Mouse (Mus musculus) CD4-positive, CD25-positive, alpha-beta regulatory T cell, adult 4 months (primary cell): ENCODE results near the gene Prpf40a. TPM values are rescaled to one million over a fixed set of nuclear protein-coding genes. Genes with fewer than 3 reads are reported as not detected.

Experiments
- ATAC-seq: one replicate; pipeline ENCODE4 v1.8.0; 2017
- polyA plus RNA-seq, 2 experiments: library from polyadenylated mRNA; unstranded; fragments of 100-300 nt; shearing (Covaris generic); gene quantifications; one replicate each; pipeline ENCODE4 v1.2.1; 2017

Gene Prpf40a
- polyA plus RNA-seq, 2 experiments from 2014 or later: 139 to 175 TPM

DNA sequence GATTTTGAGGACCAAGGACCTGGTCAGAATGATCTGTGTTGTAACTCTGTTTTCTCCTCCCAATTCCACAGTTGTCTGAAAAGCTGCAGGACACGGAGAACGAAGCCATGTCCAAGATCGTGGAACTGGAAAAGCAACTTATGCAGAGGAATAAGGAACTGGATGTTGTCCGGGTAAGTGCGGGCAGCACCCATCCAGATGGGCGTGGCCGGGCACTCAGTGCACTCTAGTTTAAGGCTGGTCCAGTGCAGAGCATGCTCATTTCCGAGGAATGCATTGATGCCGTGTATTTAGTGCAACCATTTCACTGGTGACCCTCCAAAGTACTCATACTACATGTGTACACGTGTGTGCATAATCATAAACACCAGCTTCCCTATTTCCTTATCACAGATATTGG lies 85.7 kb downstream of the Prpf40a start:
- no peak for ATAC-seq

DNA sequence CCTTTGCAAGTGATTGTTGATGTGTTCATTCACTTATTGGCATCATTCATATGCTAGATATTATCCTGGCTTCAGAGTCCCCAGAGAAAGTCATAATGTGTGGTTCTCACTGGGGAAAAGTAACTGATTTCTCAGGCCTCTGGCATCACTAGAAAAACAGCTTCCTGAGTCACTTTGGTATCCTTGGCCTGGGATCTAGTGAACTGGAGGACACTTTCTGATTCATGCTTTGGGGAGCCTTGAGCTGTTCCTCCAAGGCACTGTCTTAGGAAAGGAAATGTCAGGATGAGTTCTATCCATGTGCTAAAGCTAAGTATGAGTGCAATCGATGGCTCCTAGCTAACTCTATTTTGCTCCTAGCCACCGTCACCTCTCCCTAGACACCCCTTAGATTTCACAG lies 88.2 kb downstream of the Prpf40a start:
- ATAC-seq: no peak

DNA sequence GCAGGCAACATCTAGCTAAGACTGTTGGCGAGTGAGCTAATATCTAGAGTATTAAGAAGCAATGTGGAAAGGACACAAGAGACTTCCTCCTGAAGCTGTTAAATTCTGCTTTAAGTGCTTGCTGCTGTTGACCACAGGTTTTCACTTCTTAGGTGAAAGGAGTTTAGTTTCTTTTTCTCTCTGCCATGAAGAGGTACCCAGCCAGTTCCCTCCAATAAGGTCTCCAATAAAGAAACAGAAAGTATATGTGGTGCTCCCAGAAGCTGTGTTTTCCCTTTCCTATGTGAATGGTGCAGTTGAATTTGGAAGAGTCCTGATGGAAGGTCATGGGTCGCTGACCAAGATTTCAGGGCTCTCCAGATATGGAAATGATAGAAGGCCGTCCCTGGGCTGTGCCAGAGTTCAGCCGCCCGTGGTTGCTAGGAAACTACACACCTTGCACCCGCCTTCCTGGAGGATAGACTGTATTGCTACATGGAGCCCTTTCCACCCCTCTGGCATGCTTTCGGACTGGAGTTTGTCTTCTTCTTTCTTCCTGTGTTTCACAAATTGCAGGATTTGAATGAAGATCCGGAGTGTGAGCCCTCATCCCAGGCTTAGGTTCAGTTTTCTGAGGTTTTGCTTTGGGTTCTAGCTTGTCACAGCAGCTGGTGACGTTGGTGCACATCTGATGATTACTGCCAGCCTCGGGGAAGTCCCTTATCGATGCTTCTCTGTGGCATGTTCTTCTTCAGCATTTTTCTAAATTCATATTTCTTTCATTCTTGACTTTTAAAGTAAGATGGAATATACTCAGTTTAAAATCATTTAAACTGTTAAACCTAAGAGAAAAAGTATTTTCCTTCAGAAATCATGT lies 89.0 kb downstream of the Prpf40a start:
- ATAC-seq: peak; percentile 94

DNA sequence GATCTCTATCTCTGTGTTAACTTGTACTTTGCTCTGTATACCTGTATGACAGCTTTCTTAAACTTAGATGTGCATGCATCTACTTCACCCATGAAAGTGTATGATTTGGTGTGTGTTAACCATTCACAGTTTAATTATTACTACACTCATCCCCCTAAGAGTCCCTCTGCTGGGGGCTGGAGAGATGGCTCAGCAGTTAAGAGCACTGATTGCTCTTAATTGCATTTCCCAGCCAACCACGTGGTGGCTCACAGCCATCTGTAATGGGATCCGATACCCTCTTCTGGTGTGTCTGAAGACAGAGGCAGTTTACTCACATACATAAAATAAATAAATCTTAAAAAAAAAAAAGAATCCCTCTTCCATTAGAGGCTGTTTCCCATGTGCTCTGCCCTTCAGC lies 91.0 kb downstream of the Prpf40a start:
- ATAC-seq: no peak

DNA sequence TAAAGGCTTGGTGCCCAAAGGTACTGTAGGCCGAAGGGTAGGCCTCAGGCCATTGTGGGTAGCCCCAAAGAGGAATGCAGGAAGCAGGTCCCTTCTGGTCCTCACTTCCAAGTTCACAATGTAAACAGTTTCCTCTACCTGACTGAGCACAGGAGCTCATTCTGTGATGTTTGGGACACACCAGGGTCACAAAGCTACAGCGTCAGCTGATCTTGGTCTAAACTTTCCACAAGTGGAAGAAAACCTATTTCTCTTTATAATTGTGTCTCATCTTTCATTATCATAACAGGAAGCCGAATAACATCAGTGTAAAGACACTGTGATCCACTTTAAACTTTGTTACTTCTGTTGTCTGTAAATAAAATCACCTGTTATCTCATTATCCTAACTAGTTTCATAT lies 95.6 kb downstream of the Prpf40a start:
- peak; percentile 54 for ATAC-seq

DNA sequence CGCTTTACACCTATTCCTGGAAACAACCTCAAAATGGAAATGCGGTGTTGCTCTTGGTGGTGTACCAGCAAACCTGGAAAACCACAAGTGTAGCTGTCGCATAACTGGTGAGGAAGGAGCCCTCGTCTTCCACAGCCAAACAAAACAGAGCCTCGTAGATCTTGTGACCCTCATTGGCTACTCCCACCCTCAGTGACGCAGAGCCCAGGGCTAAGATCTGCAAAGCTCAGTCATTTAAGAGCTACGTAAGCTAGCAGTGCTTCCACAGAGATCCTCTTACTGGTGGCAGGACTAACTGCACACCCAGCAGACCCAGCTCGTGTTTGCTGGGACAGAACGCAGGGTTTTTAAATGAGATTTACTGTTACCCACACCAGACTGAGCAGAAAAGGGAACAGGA lies 96.1 kb downstream of the Prpf40a start:
- peak; percentile 75 for ATAC-seq

DNA sequence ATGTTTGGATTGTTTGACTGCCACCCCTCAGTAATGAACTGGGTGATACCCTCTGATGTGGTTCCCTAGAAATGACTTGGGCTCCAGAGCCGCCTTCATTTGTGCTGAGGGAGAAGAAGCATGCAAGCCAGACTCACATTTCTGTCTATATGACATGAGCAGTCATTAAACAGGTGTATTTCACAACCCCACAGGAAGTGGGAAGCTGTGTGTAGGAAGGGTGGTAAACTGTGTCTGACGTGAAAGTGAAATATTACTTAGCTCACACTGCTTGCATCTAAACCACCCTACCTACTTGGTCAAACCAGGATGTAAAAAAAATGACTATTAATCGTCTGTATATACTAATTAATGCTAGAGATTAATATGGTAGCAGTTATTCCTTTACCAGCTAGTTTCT lies 102.3 kb downstream of the Prpf40a start:
- ATAC-seq: peak; percentile 86

DNA sequence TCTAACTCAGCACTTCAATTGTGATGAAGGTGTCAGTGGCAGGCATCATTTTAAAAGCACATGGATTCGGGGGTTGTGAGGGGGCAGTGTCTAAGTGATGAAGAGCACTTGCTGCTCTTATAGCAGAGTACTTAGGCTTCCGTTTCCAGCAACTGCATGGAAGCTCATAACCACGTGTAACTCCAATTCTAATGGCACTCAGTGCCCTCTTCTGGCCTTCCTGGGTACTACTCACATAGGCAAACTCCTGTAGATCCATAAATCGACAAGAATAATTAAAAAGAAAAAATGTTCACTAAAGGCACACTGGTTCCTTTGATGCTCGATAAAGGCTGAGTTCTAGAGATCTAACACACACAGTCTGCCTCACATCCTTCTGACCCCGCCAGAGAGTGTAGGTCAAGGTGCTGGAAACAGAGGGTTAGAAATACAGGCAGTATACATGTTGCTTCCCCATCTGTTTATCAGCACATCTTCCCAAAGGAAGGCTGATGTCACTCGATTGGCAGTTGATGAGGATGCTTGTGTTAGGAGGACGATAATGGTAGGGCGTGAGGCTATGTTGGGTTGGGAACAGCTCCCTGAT lies 105.4 kb downstream of the Prpf40a start:
- peak; percentile 71 for ATAC-seq

Other genes starting within 250 kb of the Prpf40a start
- gene Arl6ip6, start 442 bp upstream of the Prpf40a start, polyA plus RNA-seq: 10 to 100 TPM; 12.2 to 22.8 TPM